Mouse (Mus musculus): ENCODE measurements at regions not wholly inside any gene's neighbourhood (a gene's known extent, or its start where the extent isn't known, plus 50 kb on each side); places are given as distances from the start of the nearest gene placed in this dataset.

DNA sequence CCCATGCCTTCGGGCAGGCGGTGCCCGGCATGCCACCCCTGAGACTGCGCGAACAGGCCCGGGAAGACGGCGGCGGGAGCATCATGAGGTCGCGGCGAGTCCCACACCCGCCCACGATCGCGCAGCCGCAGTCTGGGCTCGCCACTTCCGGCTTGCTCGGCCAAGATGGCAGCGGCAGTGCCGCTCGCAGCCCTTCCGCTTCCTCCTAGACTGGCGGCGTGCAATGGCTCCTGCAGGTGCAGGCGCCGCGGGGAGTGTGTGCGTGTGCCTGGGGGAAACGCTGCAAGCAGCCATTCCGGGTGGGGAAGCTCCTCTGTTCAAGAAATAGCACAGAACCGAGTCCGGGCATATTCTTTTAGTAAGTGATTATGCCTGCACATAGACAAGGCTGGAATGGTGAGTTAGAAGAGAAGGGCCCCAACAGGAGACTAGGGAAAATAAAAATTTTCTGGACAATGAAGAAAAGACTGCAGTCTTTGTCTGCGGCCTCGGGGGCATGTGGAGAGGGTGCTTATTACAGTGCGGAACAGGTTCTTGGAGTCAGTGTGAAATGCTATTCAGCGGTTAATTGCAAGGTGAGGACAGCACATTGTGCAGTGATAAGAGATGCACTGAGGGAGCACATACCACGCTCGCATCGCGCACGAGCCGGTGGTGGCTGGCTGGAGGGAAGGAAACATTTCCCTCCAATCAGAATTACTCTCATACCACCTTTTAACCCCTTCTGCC lies 89.5 kb upstream of the Vps8 start:
- dilution Hi-C loops (cut with MboI; ENCODE audit: extremely low pct_ligation_motif_present, extremely low pct_unique_long_range_greater_than_20kb, low sequenced_read_pairs) = no loop called here
- Histone ChIP-seq H3K4me3 (replicated peaks in 1 of 3; ENCODE audit: low read depth in 2 of 3, low read length in 2 of 3, poor library complexity in 1 of 3) (peak overlapping the region; percentile 67 to 93 (median 92)), H3K4me1 (ENCODE audit: control insufficient read depth in 1 of 2, insufficient read depth in 2 of 2) (peaks cover 2 to 33% of the 10 kb centered on the region in 2 experiments; a peak in 3 of 4 replicates), H3K36me3 (replicated peaks in 1 of 2; ENCODE audit: control insufficient read depth in 1 of 2, insufficient read depth in 1 of 2, low read length in 1 of 2) (peaks cover 6 to 29% of the 10 kb centered on the region in 2 experiments), H3K27me3 (replicated peaks) (no peaks in the 10 kb centered on the region), H3K9me3 (replicated peaks; ENCODE audit: low read length) (no peaks in the 10 kb centered on the region), H3K4me2 (ENCODE audit: insufficient read depth, low read depth, poor library complexity, severe bottlenecking) (peak overlapping the region; percentile 31), H3K27ac (ENCODE audit: insufficient read depth, low read depth) (peak overlapping the region; percentile 80), H3K79me2 (replicated peaks; ENCODE audit: control insufficient read depth, extremely low read depth, insufficient read depth, poor library complexity, severe bottlenecking) (peaks cover 22% of the 10 kb centered on the region), H3K9ac (ENCODE audit: insufficient read depth, low read depth) (peak overlapping the region; percentile 93)
- in situ Hi-C loops (cut with MboI; ENCODE audit: low pct_ligation_motif_present, low pct_unique_long_range_greater_than_20kb, low sequenced_read_pairs) = no loop called here
- peak; percentile 94 for DNase-seq (ENCODE audit: extremely low read depth)
- TF ChIP-seq MEF2A (IDR thresholded peaks at IDR 0.05; ENCODE audit: borderline replicate concordance, low read depth, low read length) = peak; percentile 57; the same call in 1 of the 2 replicates
- TF ChIP-seq UBTF (IDR thresholded peaks at IDR 0.05; ENCODE audit: low read depth, low read length) = 0 out of 2 replicates have a peak, but pooled peaks have one; percentile 36
- TF ChIP-seq SMC3 (IDR thresholded peaks at IDR 0.05; ENCODE audit: low read depth, low read length) = no peak; the same call in 1 of the 2 replicates
- TF ChIP-seq JUN (IDR thresholded peaks at IDR 0.05; ENCODE audit: insufficient read depth, low read depth, low read length) = no peak
- peak; percentile 96 for TF ChIP-seq ZMIZ1 (IDR thresholded peaks at IDR 0.05; ENCODE audit: low read depth, low read length)
- peak; percentile 89 for TF ChIP-seq MYC (IDR thresholded peaks at IDR 0.05; ENCODE audit: low read depth, low read length)
- TF ChIP-seq IRF4 (IDR thresholded peaks at IDR 0.05; ENCODE audit: low read depth, low read length) = peak; percentile 65
- peak; percentile 86; the same call in 1 of the 2 replicates for TF ChIP-seq CHD1 (IDR thresholded peaks at IDR 0.05; ENCODE audit: low read depth, low read length)
- peak; percentile 35; the same call in 1 of the 2 replicates for TF ChIP-seq ETS1 (conservative IDR thresholded peaks at IDR 0.05; ENCODE audit: low read depth, low read length)
- peak; percentile 99 for TF ChIP-seq NELFE (IDR thresholded peaks at IDR 0.05; ENCODE audit: low read depth, low read length)
- TF ChIP-seq RAD21 (IDR thresholded peaks at IDR 0.05; ENCODE audit: low read depth, low read length) = no peak; the same call in 1 of the 2 replicates
- TF ChIP-seq ELF1 (IDR thresholded peaks at IDR 0.05; ENCODE audit: low read depth, low read length) = peak; percentile 99
- TF ChIP-seq USF2 (conservative IDR thresholded peaks at IDR 0.05; ENCODE audit: low read depth, low read length) = no peak
- peak; percentile 97 for TF ChIP-seq POLR2AphosphoS2 (IDR thresholded peaks at IDR 0.05; ENCODE audit: low read depth, low read length)
- TF ChIP-seq MAFK (IDR thresholded peaks at IDR 0.05; ENCODE audit: insufficient replicate concordance, low read length) = no peak
- peak; percentile 87 for TF ChIP-seq MXI1 (IDR thresholded peaks at IDR 0.05; ENCODE audit: low read depth, low read length)
- TF ChIP-seq MAZ (IDR thresholded peaks at IDR 0.05; ENCODE audit: low read depth, low read length) = peak; percentile 49; the same call in 1 of the 2 replicates
- TF ChIP-seq SIN3A (IDR thresholded peaks at IDR 0.05; ENCODE audit: low read length) = peak; percentile 82; the same call in 1 of the 2 replicates
- 0 out of 2 replicates have a peak, but pooled peaks have one; percentile 72 for TF ChIP-seq KAT2A (IDR thresholded peaks at IDR 0.05; ENCODE audit: insufficient replicate concordance, low read length)
- no peak for TF ChIP-seq RCOR1 (conservative IDR thresholded peaks at IDR 0.05; ENCODE audit: low read depth, low read length)
- peak; percentile 72; the same call in 1 of the 2 replicates for TF ChIP-seq TBP (conservative IDR thresholded peaks at IDR 0.05; ENCODE audit: low read depth, low read length)
- no peak for TF ChIP-seq ZNF384 (IDR thresholded peaks at IDR 0.05; ENCODE audit: low read depth, low read length)
- no peak for TF ChIP-seq ZC3H11A (IDR thresholded peaks at IDR 0.05; ENCODE audit: low read depth, low read length)
- no peak for TF ChIP-seq JUND (conservative IDR thresholded peaks at IDR 0.05; ENCODE audit: low read depth, low read length)
- peak; percentile 48; the same call in 1 of the 2 replicates for TF ChIP-seq CHD2 (IDR thresholded peaks at IDR 0.05; ENCODE audit: low read length)
- TF ChIP-seq POLR2A (IDR thresholded peaks at IDR 0.05; ENCODE audit: low read depth, low read length) = peak; percentile 97
- peak; percentile 85 for TF ChIP-seq MAX (IDR thresholded peaks at IDR 0.05; ENCODE audit: low read length)
- TF ChIP-seq TCF12 (IDR thresholded peaks at IDR 0.05; ENCODE audit: low read depth, low read length) = peak; percentile 99
- TF ChIP-seq USF1 (IDR thresholded peaks at IDR 0.05; ENCODE audit: low read depth, low read length) = no peak
- peak in 1 of 2 experiments; percentile 0; a peak in 1 of 4 replicates for TF ChIP-seq CTCF (conservative IDR thresholded peaks at IDR 0.05 in 1 of 2, IDR thresholded peaks at IDR 0.05 in 1 of 2; ENCODE audit: low read depth in 2 of 2, low read length in 2 of 2)
- no peak; the same call in 1 of the 2 replicates for TF ChIP-seq GABPA (IDR thresholded peaks at IDR 0.05; ENCODE audit: insufficient replicate concordance, low read depth, low read length)
- peak; percentile 77 for TF ChIP-seq HCFC1 (IDR thresholded peaks at IDR 0.05; ENCODE audit: low read depth, low read length)
- peak; percentile 74 for TF ChIP-seq BHLHE40 (IDR thresholded peaks at IDR 0.05; ENCODE audit: low read depth, low read length)
- no peak for TF ChIP-seq PAX5 (IDR thresholded peaks at IDR 0.05; ENCODE audit: low read length)
- TF ChIP-seq NRF1 (IDR thresholded peaks at IDR 0.05; ENCODE audit: low read depth, low read length) = peak; percentile 90

Measured in CH12.LX (cell line).